Mouse (Mus musculus) intestine, embryonic 16.5 days (tissue): ENCODE results near the gene Ndst2. TPM values are rescaled to one million over a fixed set of nuclear protein-coding genes. Genes with fewer than 3 reads are reported as not detected.

Experiments
- ATAC-seq: fragments of 200-750 bp; cut with Nextera tagmentation; 2 replicates; pipeline ENCODE4 v1.8.0; 2017; ENCODE audit warnings: moderate TSS enrichment, moderate library complexity
- H3K27ac ChIP-seq: fragments of 300-500 bp; sonication (generic); 2 replicates; pipeline ENCODE4 v1.5.1; 2014; ENCODE audit warnings: mild to moderate bottlenecking, low read length
- H3K27me3 ChIP-seq: fragments of 300-500 bp; sonication (generic); replicated peaks from 2 replicates; pipeline ENCODE4 v1.6.1; 2014; ENCODE audit warnings: low read length, control low read depth, mixed read lengths; ENCODE audit not compliant: control insufficient read depth, insufficient read depth
- H3K36me3 ChIP-seq: fragments of 300-500 bp; sonication (generic); 2 replicates; pipeline ENCODE4 v1.6.1; 2014; ENCODE audit warnings: low read length, control low read depth; ENCODE audit not compliant: control insufficient read depth, insufficient read depth
- H3K4me1 ChIP-seq: fragments of 300-500 bp; sonication (generic); 2 replicates; pipeline ENCODE4 v1.6.1; 2014; ENCODE audit warnings: low read length, control low read depth, mixed read lengths; ENCODE audit not compliant: control insufficient read depth, insufficient read depth
- H3K4me2 ChIP-seq: fragments of 300-500 bp; sonication (generic); 2 replicates; pipeline ENCODE4 v1.6.1; 2014; ENCODE audit warnings: low read depth, low read length, control low read depth
- H3K4me3 ChIP-seq: fragments of 300-500 bp; sonication (generic); 2 replicates; pipeline ENCODE4 v1.5.1; 2014; ENCODE audit warnings: mild to moderate bottlenecking, low read length
- H3K9ac ChIP-seq: fragments of 300-500 bp; sonication (generic); 2 replicates; pipeline ENCODE4 v1.6.1; 2014; ENCODE audit warnings: low read depth, low read length
- H3K9me3 ChIP-seq: fragments of 300-500 bp; sonication (generic); 2 replicates; pipeline ENCODE4 v1.6.1; 2016; ENCODE audit warnings: low read length, control low read depth; ENCODE audit not compliant: control insufficient read depth
- WGBS: fragments of 180-500 bp; shearing (Covaris S2); extraction: QIAGEN DNeasy Blood & Tissue Kit; methylation state at CpG from one replicate; pipeline ENCODE4 v1.1.7; 2014; 5-methylcytosine and 5-hydroxymethylcytosine counted together
- polyA plus RNA-seq: library from polyadenylated mRNA; unstranded; fragments of >200 nt; fragmentation: Nextera tagmentation; extraction: Ambion mirVana; gene quantifications from 2 replicates; pipeline ENCODE4 v1.2.1, GENCODE M21; 2015

Ndst2 gene
- polyA plus RNA-seq, 1 experiment from 2014 or later: 18.3 TPM

- Histone ChIP-seq H3K36me3 (peaks cover 23% of the 10 kb centered on the region), H3K27me3 (no peaks in the 10 kb centered on the region), H3K4me2 (no peak overlapping the region), H3K27ac (no peak overlapping the region), H3K9me3 (no peaks in the 10 kb centered on the region), H3K9ac (no peak overlapping the region), H3K4me1 (peaks cover 21% of the 10 kb centered on the region), H3K4me3 (no peak overlapping the region)
- no peak for ATAC-seq
- WGBS: 84% methylated on average over 9 of the region's 9 CpGs
Observed at GRCm38 (mm10) chr14:20730853-20731602, 3.3 kb downstream of the Ndst2 start.

DNA sequence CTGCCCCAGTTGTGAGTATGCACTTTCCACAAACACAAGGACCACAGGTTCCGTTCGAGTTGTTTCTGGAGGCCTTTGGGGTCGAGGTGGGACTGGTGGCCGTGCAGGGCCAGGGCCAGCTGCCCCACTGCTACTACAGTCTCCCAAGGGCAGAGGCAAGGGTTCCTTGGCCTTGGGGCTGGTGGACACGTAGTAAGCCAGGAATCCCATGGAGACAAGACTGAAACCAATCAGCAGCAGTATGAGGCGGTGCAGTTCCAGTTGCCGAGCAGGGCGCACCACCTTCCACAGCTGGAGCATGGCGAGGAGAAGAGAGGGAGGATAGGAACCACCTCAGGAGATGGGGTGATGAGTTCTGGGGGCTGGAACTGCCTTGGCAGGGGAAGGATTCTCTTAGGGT is 4.5 kb downstream of the Ndst2 start:
- peaks cover 26% of the 10 kb centered on the region for H3K36me3 ChIP-seq
- H3K9ac ChIP-seq: no peak overlapping the region
- no peak overlapping the region for H3K4me3 ChIP-seq
- H3K4me2 ChIP-seq: no peak overlapping the region
- H3K27me3 ChIP-seq: no peaks in the 10 kb centered on the region
- peaks cover 18% of the 10 kb centered on the region for H3K4me1 ChIP-seq
- H3K27ac ChIP-seq: no peak overlapping the region
- H3K9me3 ChIP-seq: no peaks in the 10 kb centered on the region
- WGBS: 94% methylated on average over 9 of the region's 9 CpGs
- ATAC-seq: no peak

DNA sequence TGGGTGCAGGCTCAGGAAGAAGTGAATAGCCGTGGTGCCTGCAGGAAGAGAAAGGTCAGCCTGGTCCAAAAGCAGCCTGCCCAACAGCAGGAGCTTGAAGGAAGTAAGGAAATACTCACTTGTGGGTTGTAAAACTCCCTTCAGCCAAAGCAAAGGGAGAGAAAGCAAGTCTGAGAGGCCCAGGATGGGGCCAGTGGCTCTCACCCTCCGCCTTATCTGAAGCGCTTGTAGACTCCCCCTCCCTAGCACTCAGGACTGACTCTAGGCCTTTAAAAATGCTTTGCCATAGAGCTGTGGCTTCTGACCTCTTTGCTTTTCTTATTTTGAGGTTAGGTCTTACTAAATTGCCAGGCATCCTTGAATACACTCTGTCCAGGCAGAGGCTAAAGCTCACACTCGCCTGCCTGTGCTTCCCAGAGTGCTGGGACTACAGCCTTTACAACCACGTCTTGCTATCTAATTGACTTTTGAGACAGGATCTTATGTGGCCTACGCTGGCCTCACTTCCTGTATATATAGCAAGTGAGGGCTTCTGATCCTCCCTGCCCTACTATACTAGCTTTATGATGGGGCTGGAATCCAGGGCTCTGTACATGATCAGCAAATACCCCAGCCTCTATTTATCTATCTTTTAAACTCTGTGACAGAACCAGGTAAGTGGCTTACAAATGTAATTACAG is 8.6 kb downstream of the Ndst2 start:
- Histone ChIP-seq H3K9me3 (no peaks in the 10 kb centered on the region), H3K27ac (peak overlapping the region; percentile 89), H3K4me1 (peaks cover 7% of the 10 kb centered on the region), H3K36me3 (peaks cover 41% of the 10 kb centered on the region), H3K27me3 (no peaks in the 10 kb centered on the region), H3K9ac (0 out of 2 replicates have a peak overlapping the region, but pooled peaks have one; percentile 6), H3K4me2 (no peak overlapping the region), H3K4me3 (no peak overlapping the region)
- WGBS: 52% methylated on average over 6 of the region's 6 CpGs
- ATAC-seq: peak; percentile 92

DNA sequence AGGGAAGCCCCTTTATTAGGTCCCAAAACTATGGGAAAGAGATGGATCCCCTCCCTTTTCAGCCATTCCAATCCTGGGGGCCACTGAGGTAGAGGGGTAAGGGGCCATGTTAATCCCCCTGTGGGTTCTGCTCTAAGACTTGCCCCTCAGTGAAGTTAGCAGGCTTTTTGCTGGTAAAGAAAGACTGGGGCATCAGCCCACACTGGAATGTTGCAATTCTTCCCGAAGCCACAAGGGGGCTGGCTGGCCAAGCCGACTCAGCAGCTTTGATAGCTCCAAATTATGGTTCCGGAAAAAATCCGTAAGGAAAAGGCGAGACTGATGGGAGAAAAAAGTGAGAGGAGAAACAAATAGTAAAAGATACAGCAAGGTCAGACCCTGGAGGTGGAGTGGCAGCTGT is 10.3 kb downstream of the Ndst2 start:
- Histone ChIP-seq H3K9me3 (no peaks in the 10 kb centered on the region), H3K4me3 (no peak overlapping the region), H3K27me3 (no peaks in the 10 kb centered on the region), H3K4me2 (no peak overlapping the region), H3K4me1 (peaks cover 7% of the 10 kb centered on the region), H3K27ac (no peak overlapping the region), H3K36me3 (peaks cover 31% of the 10 kb centered on the region), H3K9ac (no peak overlapping the region)
- ATAC-seq: no peak
- 19% methylated on average over 5 of the region's 5 CpGs for WGBS

GRCm38 (mm10) chr14:20723006-20723405 is 11.4 kb downstream of the Ndst2 start:
- Histone ChIP-seq H3K36me3 (peaks cover 36% of the 10 kb centered on the region), H3K9ac (no peak overlapping the region), H3K27me3 (no peaks in the 10 kb centered on the region), H3K4me2 (no peak overlapping the region), H3K9me3 (no peaks in the 10 kb centered on the region), H3K4me1 (peaks cover 7% of the 10 kb centered on the region), H3K27ac (no peak overlapping the region), H3K4me3 (no peak overlapping the region)
- no peak for ATAC-seq
- 86% methylated on average over 12 of the region's 12 CpGs for WGBS

DNA sequence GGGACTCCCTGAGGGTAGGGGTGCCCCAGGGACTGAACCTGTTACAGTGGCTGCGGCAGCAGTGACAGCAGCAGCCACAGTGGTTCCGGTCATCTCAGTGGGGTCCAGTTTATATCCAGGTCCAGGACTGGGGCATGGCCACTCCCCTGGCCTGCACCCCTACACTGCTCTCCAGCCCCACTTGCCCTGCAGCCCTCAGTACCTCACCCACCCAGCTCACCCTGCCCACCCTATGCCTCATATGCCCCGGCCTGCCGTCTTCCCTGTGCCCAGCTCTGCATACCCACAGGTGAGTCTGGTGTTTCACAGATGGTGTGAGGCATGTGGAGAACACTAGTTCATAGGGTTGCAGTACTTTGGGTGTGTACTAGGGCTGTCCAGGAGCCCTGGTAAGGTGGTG is 13.0 kb downstream of the Ndst2 start:
- WGBS: 85% methylated on average over 4 of the region's 4 CpGs
- Histone ChIP-seq H3K4me2 (no peak overlapping the region), H3K4me1 (peaks cover 7% of the 10 kb centered on the region), H3K9ac (no peak overlapping the region), H3K9me3 (no peaks in the 10 kb centered on the region), H3K36me3 (peaks cover 39% of the 10 kb centered on the region), H3K4me3 (no peak overlapping the region), H3K27me3 (no peaks in the 10 kb centered on the region), H3K27ac (no peak overlapping the region)
- no peak for ATAC-seq

- Histone ChIP-seq H3K4me3 (no peak overlapping the region), H3K4me1 (0 out of 2 replicates have a peak, but pooled peaks cover under 1% of the 10 kb centered on the region), H3K9ac (no peak overlapping the region), H3K27me3 (no peaks in the 10 kb centered on the region), H3K36me3 (peaks cover 38% of the 10 kb centered on the region), H3K9me3 (no peaks in the 10 kb centered on the region), H3K4me2 (no peak overlapping the region), H3K27ac (no peak overlapping the region)
- WGBS: 95% methylated on average over 12 of the region's 12 CpGs
- no peak for ATAC-seq
Observed at GRCm38 (mm10) chr14:20719767-20720166, 14.6 kb downstream of the Ndst2 start.

DNA sequence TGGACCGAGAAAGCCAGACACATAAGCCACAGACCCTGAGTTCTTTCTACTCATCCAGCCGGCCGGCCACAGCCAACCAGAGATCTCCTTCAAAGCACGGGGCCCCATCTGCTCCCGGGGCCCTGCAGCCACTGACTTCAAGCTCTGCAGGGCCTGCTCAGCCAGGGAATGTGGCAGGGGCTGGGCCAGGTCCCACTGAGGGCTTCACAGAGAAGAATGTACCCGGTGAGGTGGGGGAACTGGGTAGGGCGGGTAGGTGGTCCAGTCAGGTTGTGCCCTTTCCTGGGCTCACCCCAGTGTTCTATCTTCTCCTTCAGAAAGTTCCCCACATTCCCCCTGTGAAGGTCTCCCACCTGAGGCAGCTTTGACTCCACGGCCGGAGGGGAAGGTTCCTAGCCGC is 15.9 kb downstream of the Ndst2 start:
- Histone ChIP-seq H3K27ac (no peak overlapping the region), H3K4me3 (no peak overlapping the region), H3K4me2 (no peak overlapping the region), H3K36me3 (peaks cover 42% of the 10 kb centered on the region), H3K27me3 (no peaks in the 10 kb centered on the region), H3K9ac (no peak overlapping the region), H3K4me1 (peaks cover 4% of the 10 kb centered on the region; the same call in 1 of the 2 replicates), H3K9me3 (no peaks in the 10 kb centered on the region)
- no peak for ATAC-seq
- WGBS: 88% methylated on average over 10 of the region's 10 CpGs

DNA sequence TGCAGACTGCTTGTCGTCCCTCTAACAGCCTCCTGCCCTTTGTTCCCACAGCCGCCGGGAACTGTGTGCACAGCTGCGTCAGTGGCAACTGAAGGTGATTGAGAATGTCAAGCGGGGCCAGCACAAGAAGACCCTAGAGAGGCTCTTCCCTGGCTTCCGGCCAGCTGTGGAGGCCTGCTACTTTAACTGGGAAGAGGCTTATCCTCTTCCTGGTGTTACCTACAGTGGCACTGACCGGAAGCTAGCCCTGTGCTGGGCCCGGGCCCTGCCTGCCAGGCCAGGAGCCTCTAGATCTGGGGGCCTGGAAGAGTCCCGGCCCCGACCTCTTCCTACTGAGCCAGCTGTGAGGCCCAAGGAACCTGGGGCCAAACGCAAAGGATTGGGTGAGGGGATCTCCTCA is 20.5 kb downstream of the Ndst2 start:
- Histone ChIP-seq H3K9me3 (no peaks in the 10 kb centered on the region), H3K27ac (peak overlapping the region; percentile 85), H3K4me3 (no peak overlapping the region), H3K4me1 (peaks cover 12% of the 10 kb centered on the region), H3K9ac (peak overlapping the region; percentile 59), H3K27me3 (no peaks in the 10 kb centered on the region), H3K36me3 (peaks cover 46% of the 10 kb centered on the region), H3K4me2 (0 out of 2 replicates have a peak overlapping the region, but pooled peaks have one; percentile 28)
- WGBS: 58% methylated on average over 11 of the region's 11 CpGs
- ATAC-seq: peak; percentile 91
